Mouse (Mus musculus) CH12.LX (cell line): ENCODE measurements at regions not wholly inside any gene's neighbourhood (a gene's known extent, or its start where the extent isn't known, plus 50 kb on each side); places are given as distances from the start of the nearest gene placed in this dataset.

Experiments
- DNase-seq: peaks from one replicate; pipeline ENCODE4 v3.0.0-alpha.2; 2013; ENCODE audit errors: extremely low read depth
- H3K27ac ChIP-seq: 2 replicates; pipeline ENCODE4 v1.5.1; 2012; ENCODE audit warnings: low read depth, mild to moderate bottlenecking, control low read depth, moderate library complexity; ENCODE audit not compliant: insufficient read depth
- H3K27me3 ChIP-seq: replicated peaks from 2 replicates; pipeline ENCODE3; 2012; ENCODE audit warnings: inconsistent platforms
- H3K36me3 ChIP-seq, 2 experiments: replicated peaks in 1 of 2; 2 replicates each; pipeline versions ENCODE3 to v1.6.1; 2012; ENCODE audit warnings: inconsistent platforms in 1 of 2, low read length in 1 of 2, mild to moderate bottlenecking in 1 of 2, mixed read lengths in 1 of 2, moderate library complexity in 1 of 2; ENCODE audit not compliant: control insufficient read depth in 1 of 2, insufficient read depth in 1 of 2
- H3K4me1 ChIP-seq, 2 experiments: 2 replicates each; pipeline ENCODE4 v1.6.1; 2012; ENCODE audit warnings: inconsistent platforms in 1 of 2, moderate library complexity in 1 of 2; ENCODE audit not compliant: insufficient read depth in 2 of 2, control insufficient read depth in 1 of 2
- H3K4me2 ChIP-seq: 2 replicates; pipeline ENCODE4 v1.6.1; 2012; ENCODE audit warnings: low read depth, mild to moderate bottlenecking, control low read depth; ENCODE audit not compliant: poor library complexity, insufficient read depth, severe bottlenecking
- H3K4me3 ChIP-seq, 3 experiments: fragments of 150-350 bp in 1 of 3; sonication (generic) in 1 of 3; replicated peaks in 1 of 3; 2 replicates each; pipeline versions ENCODE3 to v1.5.1; 2011 to 2012; ENCODE audit warnings: low read depth in 2 of 3, low read length in 2 of 3, mild to moderate bottlenecking in 2 of 3, moderate library complexity in 2 of 3, control low read depth in 1 of 3, improper control_type of control experiment in 1 of 3, inconsistent platforms in 1 of 3, mixed read lengths in 1 of 3; ENCODE audit not compliant: poor library complexity in 1 of 3
- H3K79me2 ChIP-seq: replicated peaks from 2 replicates; pipeline ENCODE4 v1.6.1; 2012; ENCODE audit warnings: mild to moderate bottlenecking, moderate library complexity; ENCODE audit not compliant: control insufficient read depth, poor library complexity, insufficient read depth, severe bottlenecking; ENCODE audit errors: extremely low read depth
- H3K9ac ChIP-seq: 2 replicates; pipeline ENCODE4 v1.6.1; 2012; ENCODE audit warnings: low read depth, mild to moderate bottlenecking, control low read depth, moderate library complexity; ENCODE audit not compliant: insufficient read depth
- H3K9me3 ChIP-seq: replicated peaks from 2 replicates; pipeline ENCODE3; 2012; ENCODE audit warnings: low read length, inconsistent platforms, mixed read lengths
- CHD1 ChIP-seq: IDR thresholded peaks from 2 replicates; pipeline ENCODE4 v1.6.1; 2012; ENCODE audit warnings: low read depth, low read length, improper control_type of control experiment, inconsistent platforms
- CHD2 ChIP-seq: IDR thresholded peaks from 2 replicates; pipeline ENCODE4 v1.6.1; 2011; ENCODE audit warnings: low read length, improper control_type of control experiment
- EP300 ChIP-seq: IDR thresholded peaks from 2 replicates; pipeline ENCODE4 v1.6.1; 2011; ENCODE audit warnings: low read length, improper control_type of control experiment
- ETS1 ChIP-seq: conservative IDR thresholded peaks from 2 replicates; pipeline ENCODE4 v1.6.1; 2012; ENCODE audit warnings: low read depth, mild to moderate bottlenecking, inconsistent platforms, low read length, improper control_type of control experiment, moderate library complexity
- GABPA ChIP-seq: IDR thresholded peaks from 2 replicates; pipeline ENCODE4 v1.6.1; 2012; ENCODE audit warnings: low read depth, low read length, improper control_type of control experiment, inconsistent platforms; ENCODE audit not compliant: insufficient replicate concordance
- HCFC1 ChIP-seq: IDR thresholded peaks from 2 replicates; pipeline ENCODE4 v1.6.1; 2012; ENCODE audit warnings: low read depth, mild to moderate bottlenecking, inconsistent platforms, low read length, improper control_type of control experiment
- JUND ChIP-seq: conservative IDR thresholded peaks from 2 replicates; pipeline ENCODE4 v1.6.1; 2011; ENCODE audit warnings: low read depth, low read length, improper control_type of control experiment
- KAT2A ChIP-seq: IDR thresholded peaks from 2 replicates; pipeline ENCODE4 v1.6.1; 2012; ENCODE audit warnings: low read length, improper control_type of control experiment, inconsistent platforms; ENCODE audit not compliant: insufficient replicate concordance
- MAX ChIP-seq: IDR thresholded peaks from 2 replicates; pipeline ENCODE4 v1.6.1; 2011; ENCODE audit warnings: low read length, improper control_type of control experiment
- MAZ ChIP-seq: IDR thresholded peaks from 2 replicates; pipeline ENCODE4 v1.6.1; 2012; ENCODE audit warnings: low read depth, mild to moderate bottlenecking, inconsistent platforms, low read length, improper control_type of control experiment, moderate library complexity
- MEF2A ChIP-seq: IDR thresholded peaks from 2 replicates; pipeline ENCODE4 v1.6.1; 2014; ENCODE audit warnings: low read depth, mild to moderate bottlenecking, inconsistent platforms, low read length, improper control_type of control experiment, borderline replicate concordance
- MYC ChIP-seq: IDR thresholded peaks from 2 replicates; pipeline ENCODE4 v1.6.1; 2011; ENCODE audit warnings: low read depth, mild to moderate bottlenecking, improper control_type of control experiment, low read length
- NELFE ChIP-seq: IDR thresholded peaks from 2 replicates; pipeline ENCODE4 v1.6.1; 2011; ENCODE audit warnings: low read depth, low read length, improper control_type of control experiment
- NRF1 ChIP-seq: IDR thresholded peaks from 2 replicates; pipeline ENCODE4 v1.6.1; 2014; ENCODE audit warnings: low read depth, mild to moderate bottlenecking, inconsistent platforms, low read length, improper control_type of control experiment, moderate library complexity
- PAX5 ChIP-seq: IDR thresholded peaks from 2 replicates; pipeline ENCODE4 v1.6.1; 2012; ENCODE audit warnings: low read length, inconsistent platforms, mixed read lengths
- POLR2A ChIP-seq: IDR thresholded peaks from 2 replicates; pipeline ENCODE4 v1.6.1; 2011; ENCODE audit warnings: low read depth, mild to moderate bottlenecking, improper control_type of control experiment, low read length
- RCOR1 ChIP-seq: conservative IDR thresholded peaks from 2 replicates; pipeline ENCODE4 v1.6.1; 2012; ENCODE audit warnings: low read depth, mild to moderate bottlenecking, inconsistent platforms, low read length, improper control_type of control experiment
- SIN3A ChIP-seq: IDR thresholded peaks from 2 replicates; pipeline ENCODE4 v1.6.1; 2012; ENCODE audit warnings: low read length, improper control_type of control experiment, inconsistent platforms
- USF2 ChIP-seq: conservative IDR thresholded peaks from 2 replicates; pipeline ENCODE4 v1.6.1; 2011; ENCODE audit warnings: low read depth, low read length, improper control_type of control experiment
- ZC3H11A ChIP-seq: IDR thresholded peaks from 2 replicates; pipeline ENCODE4 v1.6.1; 2012; ENCODE audit warnings: low read depth, mild to moderate bottlenecking, inconsistent platforms, low read length, improper control_type of control experiment
- ZKSCAN1 ChIP-seq: IDR thresholded peaks from 2 replicates; pipeline ENCODE4 v1.6.1; 2012; ENCODE audit warnings: low read depth, inconsistent platforms, low read length, improper control_type of control experiment, borderline replicate concordance
- ZMIZ1 ChIP-seq: IDR thresholded peaks from 2 replicates; pipeline ENCODE4 v1.6.1; 2012; ENCODE audit warnings: low read depth, mild to moderate bottlenecking, inconsistent platforms, low read length, improper control_type of control experiment
- ZNF384 ChIP-seq: IDR thresholded peaks from 2 replicates; pipeline ENCODE4 v1.6.1; 2012; ENCODE audit warnings: low read depth, low read length, improper control_type of control experiment, inconsistent platforms
- dilution Hi-C: fragments of 300-500 bp; cut with MboI; formaldehyde crosslinking; loops from 2 replicates; pipeline ENCODE4 v1.14.3; 2020; ENCODE audit warnings: low sequenced_read_pairs; ENCODE audit not compliant: extremely low pct_unique_long_range_greater_than_20kb, extremely low pct_ligation_motif_present
- in situ Hi-C: fragments of 300-500 bp; cut with MboI; formaldehyde crosslinking; loops from 3 replicates; pipeline ENCODE4 v1.14.3; 2019; ENCODE audit warnings: low sequenced_read_pairs, low pct_ligation_motif_present, low pct_unique_long_range_greater_than_20kb, mixed read lengths

DNA sequence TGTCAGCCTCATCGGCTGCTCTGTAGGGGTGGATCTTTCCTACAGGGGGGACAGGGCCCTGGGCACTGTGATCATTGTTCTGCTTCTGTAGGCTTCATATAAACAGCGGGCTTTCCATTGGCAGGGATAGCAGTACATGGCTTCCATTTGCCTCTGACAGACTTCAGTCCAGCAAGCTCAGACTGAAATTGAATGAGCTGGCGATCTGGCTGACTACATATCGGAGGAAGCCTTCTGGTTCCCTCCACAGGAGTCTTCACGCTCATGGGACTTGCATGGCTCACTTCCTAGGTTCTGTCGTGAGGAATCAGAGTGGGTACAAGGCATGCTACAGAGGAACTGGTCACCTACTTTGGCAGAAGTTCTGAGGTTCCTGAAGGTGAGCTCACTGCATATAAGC lies 155.7 kb upstream of the BB014433 start:
- Histone ChIP-seq H3K4me2 (no peak overlapping the region), H3K27me3 (peaks cover 3% of the 10 kb centered on the region), H3K36me3 (no peaks in the 10 kb centered on the region), H3K9ac (no peak overlapping the region), H3K4me1 (no peaks in the 10 kb centered on the region), H3K79me2 (no peaks in the 10 kb centered on the region), H3K9me3 (peaks cover 12% of the 10 kb centered on the region), H3K4me3 (no peak overlapping the region), H3K27ac (no peak overlapping the region)
- no peak for DNase-seq
- in situ Hi-C loops = no loop called here
- TF ChIP-seq NRF1 (no peak), USF2 (no peak), ZMIZ1 (no peak), ZKSCAN1 (no peak), EP300 (no peak), PAX5 (no peak), POLR2A (no peak), HCFC1 (no peak), NELFE (no peak), KAT2A (no peak), CHD1 (no peak), SIN3A (no peak), MAX (no peak)
- dilution Hi-C loops = no loop called here

DNA sequence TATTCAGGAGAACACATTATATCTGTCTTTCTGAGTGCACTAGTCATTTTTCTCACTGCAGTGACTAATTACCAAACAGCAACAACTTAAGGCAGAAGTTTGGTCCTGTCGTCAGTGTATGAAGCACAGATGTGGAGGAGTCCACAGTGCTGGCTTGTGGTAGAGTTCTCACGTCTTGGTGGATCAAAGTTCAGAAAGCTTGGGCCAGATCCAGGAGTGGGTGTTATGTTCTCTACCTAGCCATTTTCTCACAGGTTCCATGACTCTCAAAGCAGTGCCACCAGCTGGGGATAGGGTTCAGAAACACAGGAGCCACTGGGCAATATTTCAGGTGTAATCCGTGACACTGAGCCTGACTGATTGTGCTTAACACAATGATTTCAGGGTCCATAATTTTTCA lies 144.8 kb upstream of the BB014433 start:
- Histone ChIP-seq H3K27ac (no peak overlapping the region), H3K27me3 (peaks cover 2% of the 10 kb centered on the region), H3K4me3 (no peak overlapping the region), H3K79me2 (no peaks in the 10 kb centered on the region), H3K9me3 (peaks cover 2% of the 10 kb centered on the region), H3K9ac (no peak overlapping the region), H3K36me3 (no peaks in the 10 kb centered on the region), H3K4me1 (no peaks in the 10 kb centered on the region), H3K4me2 (no peak overlapping the region)
- dilution Hi-C loops (no loop called here), in situ Hi-C loops (no loop called here)
- TF ChIP-seq MEF2A (no peak), JUND (no peak), GABPA (no peak), ZNF384 (no peak), ETS1 (no peak), POLR2A (no peak), RCOR1 (no peak), NELFE (no peak), CHD2 (no peak), MAZ (no peak), MYC (no peak), ZC3H11A (no peak), EP300 (no peak)
- DNase-seq = no peak
